Mouse (Mus musculus): Measurements from ENCODE around the gene Slc39a9. TPM values are rescaled to one million over a fixed set of nuclear protein-coding genes. Genes with fewer than 3 reads are reported as not detected.
A peak's percentile ranks its signal among the peaks of the same experiment; 100 is the strongest.

Gene Slc39a9
- total RNA-seq (2021), result 10 to 100 TPM; 36.6 to 40.8 TPM
- long read RNA-seq, experiment 1, full-length matches to known transcripts, result 46 of 56 reads
- long read RNA-seq, experiment 1, partial matches to known transcripts, result 3 of 56 reads
- long read RNA-seq, experiment 1, other reads (novel, unspliced or antisense), result 7 of 56 reads
- long read RNA-seq, experiment 2, full-length matches to known transcripts, result 37 of 48 reads
- long read RNA-seq, experiment 2, partial matches to known transcripts, result 10 of 48 reads
- long read RNA-seq, experiment 2, other reads (novel, unspliced or antisense), result 1 of 48 reads

- DNase-seq (ENCODE audit: extremely low spot score in 1 of 2, low spot score in 2 of 2), result peak; percentile 91 to 93
- intact Hi-C loops (cut with DNase I), result loop anchor here (2.0 to 5.0 kb wide), 3 partner anchors 125 to 1782 kb away; partner anchors contain the start of genes Atp6v1d, Eif2s1 and Galnt16
- Histone ChIP-seq H3K27ac (peak within 1 kb of the TSS; percentile 97), H3K4me3 (peak within 1 kb of the TSS; percentile 81)
- TF ChIP-seq CTCF (IDR thresholded peaks at IDR 0.05), result peak; percentile 8
Observed at GRCm38 (mm10) chr12:80643693-80644505, at the start of gene Slc39a9, which contains the start of gene Erh. Gene Slc39a9 (plus strand): TSS chr12:80643883. Gene Erh (minus strand): TSS chr12:80644341.

GRCm38 (mm10) chr12:80594141-80594540 lies 49.5 kb upstream of the Slc39a9 start:
- H3K4me3 ChIP-seq, result no peak overlapping the region
- intact Hi-C loops (cut with DNase I), result no loop called here
- DNase-seq (ENCODE audit: extremely low spot score in 1 of 2, low spot score in 2 of 2), result no peak
- H3K27ac ChIP-seq, result no peak overlapping the region
- no peak for TF ChIP-seq CTCF (IDR thresholded peaks at IDR 0.05)

- no peak overlapping the region for H3K27ac ChIP-seq
- intact Hi-C loops (cut with DNase I), result no loop called here
- H3K4me3 ChIP-seq, result no peak overlapping the region
- no peak for TF ChIP-seq CTCF (IDR thresholded peaks at IDR 0.05)
- no peak for DNase-seq (ENCODE audit: extremely low spot score in 1 of 2, low spot score in 2 of 2)
Observed at GRCm38 (mm10) chr12:80594781-80595180, 48.9 kb upstream of the Slc39a9 start.

GRCm38 (mm10) chr12:80595566-80595965 lies 48.1 kb upstream of the Slc39a9 start:
- Histone ChIP-seq H3K27ac (no peak overlapping the region), H3K4me3 (no peak overlapping the region)
- DNase-seq (ENCODE audit: extremely low spot score in 1 of 2, low spot score in 2 of 2), result no peak
- intact Hi-C loops (cut with DNase I), result no loop called here
- TF ChIP-seq CTCF (IDR thresholded peaks at IDR 0.05), result no peak

GRCm38 (mm10) chr12:80595968-80596367 lies 47.7 kb upstream of the Slc39a9 start:
- TF ChIP-seq CTCF (IDR thresholded peaks at IDR 0.05), result no peak
- Histone ChIP-seq H3K4me3 (no peak overlapping the region), H3K27ac (no peak overlapping the region)
- intact Hi-C loops (cut with DNase I), result no loop called here
- no peak for DNase-seq (ENCODE audit: extremely low spot score in 1 of 2, low spot score in 2 of 2)

GRCm38 (mm10) chr12:80598236-80598635 lies 45.4 kb upstream of the Slc39a9 start:
- intact Hi-C loops (cut with DNase I), result no loop called here
- H3K4me3 ChIP-seq, result no peak overlapping the region
- no peak for TF ChIP-seq CTCF (IDR thresholded peaks at IDR 0.05)
- H3K27ac ChIP-seq, result peak overlapping the region; percentile 67
- no peak for DNase-seq (ENCODE audit: extremely low spot score in 1 of 2, low spot score in 2 of 2)

GRCm38 (mm10) chr12:80598756-80599155 lies 44.9 kb upstream of the Slc39a9 start:
- DNase-seq (ENCODE audit: extremely low spot score in 1 of 2, low spot score in 2 of 2), result peak in 1 of 2 experiments; percentile 55
- peak; percentile 21; the same call in 1 of the 2 replicates for TF ChIP-seq CTCF (IDR thresholded peaks at IDR 0.05)
- intact Hi-C loops (cut with DNase I), result no loop called here

GRCm38 (mm10) chr12:80601597-80602269 lies 42.0 kb upstream of the Slc39a9 start:
- no peak overlapping the region for H3K27ac ChIP-seq
- H3K4me3 ChIP-seq, result no peak overlapping the region
- no peak for DNase-seq (ENCODE audit: extremely low spot score in 1 of 2, low spot score in 2 of 2)
- intact Hi-C loops (cut with DNase I), result no loop called here
- TF ChIP-seq CTCF (IDR thresholded peaks at IDR 0.05), result no peak

More at GRCm38 (mm10) chr12:80598756-80599155, 44.9 kb upstream of the Slc39a9 start:
- H3K27ac ChIP-seq, result peak overlapping the region; percentile 67
- H3K4me3 ChIP-seq, result no peak overlapping the region

GRCm38 (mm10) chr12:80602432-80602831 lies 41.3 kb upstream of the Slc39a9 start:
- Histone ChIP-seq H3K4me3 (no peak overlapping the region), H3K27ac (no peak overlapping the region)
- intact Hi-C loops (cut with DNase I), result no loop called here
- DNase-seq (ENCODE audit: extremely low spot score in 1 of 2, low spot score in 2 of 2), result no peak
- TF ChIP-seq CTCF (IDR thresholded peaks at IDR 0.05), result no peak

GRCm38 (mm10) chr12:80603566-80603965 lies 40.1 kb upstream of the Slc39a9 start:
- no peak for TF ChIP-seq CTCF (IDR thresholded peaks at IDR 0.05)
- DNase-seq (ENCODE audit: extremely low spot score in 1 of 2, low spot score in 2 of 2), result no peak
- Histone ChIP-seq H3K27ac (peak overlapping the region; percentile 74), H3K4me3 (no peak overlapping the region)
- intact Hi-C loops (cut with DNase I), result no loop called here

GRCm38 (mm10) chr12:80604218-80604617 lies 39.5 kb upstream of the Slc39a9 start:
- intact Hi-C loops (cut with DNase I), result no loop called here
- Histone ChIP-seq H3K4me3 (no peak overlapping the region), H3K27ac (peak overlapping the region; percentile 74)
- DNase-seq (ENCODE audit: extremely low spot score in 1 of 2, low spot score in 2 of 2), result no peak
- no peak for TF ChIP-seq CTCF (IDR thresholded peaks at IDR 0.05)

GRCm38 (mm10) chr12:80608576-80608975 lies 35.1 kb upstream of the Slc39a9 start:
- no peak for TF ChIP-seq CTCF (IDR thresholded peaks at IDR 0.05)
- no peak for DNase-seq (ENCODE audit: extremely low spot score in 1 of 2, low spot score in 2 of 2)
- intact Hi-C loops (cut with DNase I), result no loop called here
- Histone ChIP-seq H3K4me3 (no peak overlapping the region), H3K27ac (no peak overlapping the region)
